Comparison of ENCODE assay signal across 9 mouse cellular contexts in genomic region chr5:66112059-66112458, GRCm38 (mm10).
DNase-seq lines count a peak whose midpoint lies in the region; ATAC-seq and TF ChIP-seq lines count a peak whose summit lies in the region.
"Had no signal": no experiment of that assay in that cellular context is flagged by ENCODE, and none has a peak within 500 bp of the region (broad histone marks: within the 10 kb centered on the region; RNA-seq: fewer than 3 reads in every experiment).

No protein-coding gene starts in this region.

- H3K36me3 ChIP-seq in kidney, adult 2 months (ENCODE audit: control insufficient read depth, insufficient read depth, low read length): no peaks in the 10 kb centered on the region
- H3K36me3 ChIP-seq in midbrain, embryonic 10.5 days: no peaks in the 10 kb centered on the region
- H3K36me3 ChIP-seq: midbrain, embryonic 12.5 days had no signal

- 20% methylated on average over 8 of the region's 8 CpGs for WGBS in kidney, adult 2 months
- 79% methylated on average over 8 of the region's 8 CpGs for WGBS in midbrain, embryonic 10.5 days

- no peak for TF ChIP-seq CTCF in kidney, adult 2 months (conservative IDR thresholded peaks at IDR 0.05; ENCODE audit: insufficient read depth, insufficient read length, low read depth, low read length)

- peaks cover 19% of the 10 kb centered on the region; the same call in 1 of the 2 replicates for H3K4me1 ChIP-seq in kidney, adult 2 months (ENCODE audit: control insufficient read depth, insufficient read depth, low read length)
- no peaks in the 10 kb centered on the region for H3K4me1 ChIP-seq in midbrain, embryonic 10.5 days
- H3K4me1 ChIP-seq: midbrain, embryonic 12.5 days had no signal

- H3K27ac ChIP-seq in kidney, adult 2 months (ENCODE audit: insufficient read depth, low read depth, low read length): peak overlapping the region; percentile 14; the same call in 1 of the 2 replicates
- no peak overlapping the region for H3K27ac ChIP-seq in midbrain, embryonic 10.5 days (replicated peaks)
- H3K27ac ChIP-seq: midbrain, embryonic 12.5 days had no signal

- no peak overlapping the region for H3K4me3 ChIP-seq in kidney, adult 2 months (ENCODE audit: insufficient read depth, low read depth, low read length)
- no peak overlapping the region for H3K4me3 ChIP-seq in midbrain, embryonic 10.5 days
- H3K4me3 ChIP-seq: midbrain, embryonic 12.5 days had no signal

- no peaks in the 10 kb centered on the region for H3K9me3 ChIP-seq in midbrain, embryonic 10.5 days (replicated peaks)
- H3K9me3 ChIP-seq: midbrain, embryonic 12.5 days had no signal

- DNase-seq in layer of hippocampus, adult 11-12 months (ENCODE audit: low spot score): peak; percentile 50
- no peak for DNase-seq in layer of hippocampus, postnatal 36 days
- DNase-seq in kidney, adult 2 months: peak; percentile 67
- DNase-seq in lung, postnatal 10 days: peak; percentile 49
- DNase-seq in neural tube, embryonic 10.5 days (ENCODE audit: extremely low spot score, low spot score): no peak
- no peak for DNase-seq in cerebellum, adult 9-11 months
- DNase-seq in midbrain, embryonic 10.5 days (ENCODE audit: low spot score): no peak

- peak; percentile 98 for ATAC-seq in common myeloid progenitor, adult 5-6 weeks (replicated peaks; ENCODE audit: low read depth, poor library complexity, severe bottlenecking)

- no peaks in the 10 kb centered on the region for H3K27me3 ChIP-seq in kidney, adult 2 months (replicated peaks; ENCODE audit: control insufficient read depth, insufficient read depth, low read length)
- H3K27me3 ChIP-seq in midbrain, embryonic 10.5 days (ENCODE audit: low read depth, poor library complexity, severe bottlenecking): no peaks in the 10 kb centered on the region
- H3K27me3 ChIP-seq: midbrain, embryonic 12.5 days had no signal

- no peak for TF ChIP-seq POLR2A in kidney, adult 2 months (IDR thresholded peaks at IDR 0.05; ENCODE audit: low read depth, low read length)

Comparison
In these comparisons a context has a peak if more than half of its experiments do, and no peak if none do; other contexts are left out.
1. DNase-seq: peak in layer of hippocampus, adult 11-12 months (single experiment), kidney, adult 2 months (single experiment) and lung, postnatal 10 days (single experiment); none in layer of hippocampus, postnatal 36 days (0 of 2), neural tube, embryonic 10.5 days (single experiment), cerebellum, adult 9-11 months (single experiment) and midbrain, embryonic 10.5 days (single experiment).